Mouse (Mus musculus): ENCODE measurements around the gene Gpr108. TPM values are rescaled to one million over a fixed set of nuclear protein-coding genes. Genes with fewer than 3 reads are reported as not detected.

Gene Gpr108
- total RNA-seq, 2 experiments from 2014 or later, result 21.8 to 24.6 TPM

- intact Hi-C loops (cut with DNase I; ENCODE audit: low total_unique reads), result loop anchor here (2.0 kb wide), 1 partner anchor 27 kb away; no protein-coding TSS in a partner anchor
- DNase-seq, result peak; percentile 97
Observed at GRCm38 (mm10) chr17:57249186-57250181, 1.2 kb upstream of the Gpr108 start, which contains the start of gene Trip10. TSS of gene Trip10 (plus strand) at chr17:57249455.

GRCm38 (mm10) chr17:57248771-57249170 lies 525 bp upstream of the Gpr108 start:
- peak; percentile 14 for DNase-seq
- intact Hi-C loops (cut with DNase I; ENCODE audit: low total_unique reads), result loop anchor here (2.0 kb wide), 1 partner anchor 28 kb away; no protein-coding TSS in a partner anchor

- intact Hi-C loops (cut with DNase I; ENCODE audit: low total_unique reads), result loop anchor here (2.0 kb wide), 1 partner anchor 29 kb away; no protein-coding TSS in a partner anchor
- peak; percentile 87 for DNase-seq
Observed at GRCm38 (mm10) chr17:57247393-57248200, 649 bp downstream of the Gpr108 start.

DNA sequence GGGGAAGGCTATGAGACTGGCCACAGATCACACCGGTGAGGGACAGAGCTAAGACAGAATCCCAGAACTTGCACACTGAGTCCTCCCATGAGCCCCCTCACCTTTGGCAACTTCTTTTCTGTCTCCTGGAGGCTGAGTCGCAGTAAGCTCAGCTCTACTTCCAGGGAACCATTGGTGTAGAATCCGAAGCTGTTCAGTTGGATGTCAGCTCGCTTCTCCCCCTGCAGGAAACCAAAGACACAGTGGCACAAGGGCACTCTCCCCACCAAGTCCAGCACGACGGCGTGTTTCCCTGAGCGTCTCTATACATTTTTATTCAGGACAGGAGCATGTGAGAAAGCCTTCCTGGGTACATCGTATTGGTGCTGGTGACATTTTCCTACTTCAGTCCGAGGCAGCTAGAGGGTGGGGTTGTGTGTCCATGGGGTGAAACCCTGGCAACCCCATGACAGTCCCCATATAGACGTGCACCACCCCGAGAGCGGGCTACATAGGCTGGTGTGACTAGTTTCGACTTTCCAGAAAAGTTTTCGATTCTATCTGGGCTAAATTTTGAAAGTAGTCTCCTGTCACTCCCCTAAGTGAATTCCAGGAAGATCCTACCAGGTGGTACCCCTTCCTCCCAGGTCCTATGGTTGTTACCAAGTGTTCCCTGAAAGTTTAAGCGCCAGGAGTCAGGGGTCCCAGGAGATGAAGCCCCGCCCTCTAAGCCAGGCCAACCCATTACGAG lies 1.4 kb downstream of the Gpr108 start:
- intact Hi-C loops (cut with DNase I; ENCODE audit: low total_unique reads), result no loop called here
- peak; percentile 3 for DNase-seq

DNA sequence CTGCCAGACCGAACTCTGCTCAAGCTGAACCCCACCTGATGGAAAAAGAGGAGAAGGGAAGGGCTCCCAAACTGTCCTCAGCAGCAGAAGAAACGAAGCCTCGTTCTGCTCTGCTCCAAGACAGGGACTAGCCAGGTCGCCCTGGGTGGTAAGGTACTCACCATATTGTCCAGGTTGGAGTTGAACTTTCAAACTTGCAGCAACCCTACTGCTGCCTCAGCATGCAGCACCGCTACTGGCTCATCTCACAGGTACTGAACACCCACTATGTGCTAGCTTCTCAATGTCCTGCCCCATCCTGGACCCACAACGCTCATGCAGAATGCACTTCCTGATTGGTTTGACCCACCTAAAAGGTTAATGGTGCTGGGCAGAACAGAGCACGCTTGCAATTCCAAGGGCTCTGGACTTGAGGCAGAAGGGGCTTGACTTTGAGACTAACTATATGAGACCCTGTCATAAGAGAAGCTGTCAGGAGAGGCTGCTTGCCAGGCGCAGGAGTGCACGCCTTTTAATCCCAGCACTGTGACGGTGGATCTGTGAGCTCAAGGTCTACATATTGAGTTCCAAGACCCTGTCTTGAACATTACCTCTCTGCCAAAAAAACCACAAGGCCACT lies 2.8 kb downstream of the Gpr108 start:
- DNase-seq, result peak; percentile 2

DNA sequence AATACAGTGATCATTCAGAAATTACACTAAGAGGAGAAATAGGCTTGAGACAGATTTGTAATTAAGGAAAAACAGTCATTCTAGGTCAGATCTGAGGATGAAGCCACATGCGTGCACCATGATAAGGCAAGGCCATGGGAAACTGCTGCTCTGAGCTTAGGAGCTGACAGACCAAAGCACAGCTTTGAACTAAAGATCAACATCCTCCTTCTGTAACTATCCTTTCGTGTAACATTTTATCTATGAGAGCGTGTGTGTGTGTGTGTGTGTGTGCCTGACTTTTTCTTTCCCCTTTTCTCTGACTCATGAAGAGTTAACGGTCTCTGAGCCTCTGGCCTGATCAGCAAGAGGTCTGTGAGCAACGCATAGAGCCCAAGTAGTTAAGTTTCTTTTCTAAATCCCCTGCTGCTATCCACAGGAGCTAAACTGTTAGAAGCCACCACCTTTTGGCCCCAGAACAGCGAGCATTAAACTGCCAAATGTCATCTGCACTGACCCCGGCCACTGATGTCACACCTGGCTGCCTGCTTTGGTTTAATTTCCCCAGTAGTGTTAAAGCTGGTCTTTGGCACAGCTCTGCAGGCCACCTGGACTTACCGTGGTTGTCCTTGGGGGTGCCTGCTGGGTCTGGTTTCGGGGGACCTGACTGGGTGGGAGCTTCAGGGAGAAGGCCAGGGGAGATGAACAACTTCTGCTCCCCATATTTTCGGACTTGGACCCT lies 4.4 kb downstream of the Gpr108 start:
- peak; percentile 2 for DNase-seq
- intact Hi-C loops (cut with DNase I; ENCODE audit: low total_unique reads), result no loop called here

More for the DNA sequence above, 2.8 kb downstream of the Gpr108 start:
- intact Hi-C loops (cut with DNase I; ENCODE audit: low total_unique reads), result no loop called here

- intact Hi-C loops (cut with DNase I; ENCODE audit: low total_unique reads), result no loop called here
- no peak for DNase-seq
Observed at GRCm38 (mm10) chr17:57237181-57237580, 11.1 kb downstream of the Gpr108 start.

GRCm38 (mm10) chr17:57235803-57236202 lies 12.4 kb downstream of the Gpr108 start:
- intact Hi-C loops (cut with DNase I; ENCODE audit: low total_unique reads), result no loop called here
- peak; percentile 2 for DNase-seq

DNA sequence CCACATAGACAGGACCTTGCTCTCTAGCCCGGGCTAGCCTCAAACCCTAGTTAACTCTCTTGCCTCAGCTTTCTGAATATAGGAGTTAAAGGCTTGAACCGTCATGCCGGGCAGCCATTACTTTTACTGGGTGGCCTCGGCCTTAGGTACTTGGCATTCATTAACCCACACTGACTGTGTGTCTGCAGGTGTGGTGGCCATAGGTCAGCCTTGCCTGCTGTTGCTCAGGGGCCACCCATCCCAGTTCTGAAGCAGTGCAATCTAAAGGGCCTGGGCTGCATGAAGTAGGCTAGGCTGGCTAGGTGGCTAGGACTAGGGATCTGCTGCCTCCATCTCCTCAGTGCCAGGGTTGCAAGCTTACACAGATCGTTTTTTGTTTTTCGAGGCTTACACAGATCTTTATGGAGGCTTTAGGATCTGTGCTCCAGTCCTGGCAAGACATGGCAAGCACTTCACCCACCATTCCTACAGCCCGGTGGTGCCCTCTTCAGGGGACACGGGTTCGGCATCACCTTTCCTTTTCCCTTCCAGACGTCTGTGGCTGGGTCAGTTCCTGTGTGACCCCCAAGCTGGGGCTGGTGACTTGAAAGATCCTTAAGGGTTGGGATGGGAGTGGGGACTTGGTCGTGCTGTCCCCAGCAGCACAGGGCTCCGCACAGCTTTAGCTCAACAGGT lies 13.9 kb downstream of the Gpr108 start:
- DNase-seq, result no peak
- intact Hi-C loops (cut with DNase I; ENCODE audit: low total_unique reads), result no loop called here

DNA sequence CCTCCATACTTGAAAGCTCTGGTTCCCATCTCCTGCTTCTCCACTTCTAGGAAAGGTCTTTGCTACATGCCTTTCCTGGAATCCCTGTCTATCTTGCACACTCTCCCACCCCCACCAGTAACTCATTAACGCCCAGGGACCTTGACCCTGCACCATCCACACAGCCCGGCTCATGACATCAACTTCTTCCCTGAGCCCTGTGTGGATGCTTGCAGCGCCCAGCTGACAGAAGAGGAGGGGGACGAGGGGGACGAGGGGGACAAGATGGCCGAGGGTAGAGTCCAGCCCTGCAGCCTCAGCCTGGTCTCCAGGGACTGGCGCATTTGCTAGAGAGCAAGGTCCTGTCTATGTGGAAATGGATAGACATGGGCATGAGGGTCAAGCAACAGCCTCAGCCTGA lies 15.2 kb downstream of the Gpr108 start:
- DNase-seq, result peak; percentile 8
- intact Hi-C loops (cut with DNase I; ENCODE audit: low total_unique reads), result no loop called here

- intact Hi-C loops (cut with DNase I; ENCODE audit: low total_unique reads), result no loop called here
- DNase-seq, result no peak
Observed at GRCm38 (mm10) chr17:57232200-57232599, 16.0 kb downstream of the Gpr108 start.

- no peak for DNase-seq
- intact Hi-C loops (cut with DNase I; ENCODE audit: low total_unique reads), result no loop called here
Observed at GRCm38 (mm10) chr17:57231321-57231771, 16.9 kb downstream of the Gpr108 start.

GRCm38 (mm10) chr17:57230728-57231125 lies 17.5 kb downstream of the Gpr108 start:
- DNase-seq, result no peak
- intact Hi-C loops (cut with DNase I; ENCODE audit: low total_unique reads), result no loop called here

DNA sequence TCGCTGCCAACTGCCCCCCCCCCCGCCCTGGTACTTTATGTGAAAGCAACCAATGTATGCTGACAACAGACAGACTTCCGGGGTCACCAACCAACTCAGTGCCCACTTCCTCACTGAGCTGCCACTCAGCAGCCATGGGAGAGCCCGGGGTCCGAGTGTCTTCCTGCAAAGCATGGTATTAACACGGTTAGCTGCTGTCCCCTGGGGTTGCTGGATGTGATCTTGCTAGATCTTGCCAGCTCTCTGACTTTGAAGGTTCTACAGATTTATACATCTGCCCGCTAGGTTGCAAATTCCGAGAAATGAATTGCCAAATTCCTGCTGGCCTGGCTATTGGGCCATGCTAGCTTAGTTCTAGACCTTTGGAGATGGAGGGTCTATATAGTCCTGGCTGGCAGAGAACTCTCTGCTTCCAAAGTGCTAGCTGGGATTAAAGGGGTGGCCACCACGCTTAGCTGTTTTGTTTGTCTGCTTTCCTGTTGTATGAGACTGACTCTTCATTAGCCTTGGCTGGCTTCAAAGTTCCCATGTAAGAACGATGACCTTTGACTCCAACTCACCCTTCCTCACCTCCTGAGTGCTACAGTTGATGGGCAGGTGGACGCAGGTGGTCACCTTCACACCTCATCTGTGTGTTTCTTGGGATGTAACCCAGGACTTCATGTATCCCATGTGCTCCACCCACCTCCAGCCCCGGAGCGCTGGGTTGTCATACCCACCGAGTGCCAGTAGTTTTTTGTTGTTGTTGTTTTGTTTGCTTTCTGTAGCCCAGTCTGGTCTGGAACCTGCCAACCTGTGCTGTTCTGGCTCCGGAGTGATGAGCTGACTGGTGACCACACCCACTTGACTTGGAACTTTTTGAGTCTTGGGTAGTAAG lies 18.2 kb downstream of the Gpr108 start:
- DNase-seq, result no peak
- intact Hi-C loops (cut with DNase I; ENCODE audit: low total_unique reads), result no loop called here

DNA sequence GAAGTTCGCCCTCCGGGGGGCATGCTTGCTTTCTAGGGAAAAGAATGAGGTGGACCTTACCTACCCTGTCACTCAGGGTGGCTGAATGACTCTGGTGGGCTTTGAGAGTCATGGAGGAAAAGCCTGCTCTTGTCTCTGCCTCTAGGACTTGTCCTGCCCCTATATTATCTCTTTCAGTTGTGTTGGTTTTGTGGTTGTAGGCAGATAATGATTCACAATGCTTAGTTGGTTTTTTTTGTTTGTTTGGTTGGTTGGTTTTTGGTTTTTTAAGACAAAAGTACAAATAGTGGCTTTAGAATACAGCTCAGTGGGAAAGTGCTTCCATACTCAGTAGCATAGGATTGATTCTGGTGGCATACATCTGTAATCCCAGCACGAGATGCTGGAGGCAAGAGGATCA lies 19.4 kb downstream of the Gpr108 start:
- intact Hi-C loops (cut with DNase I; ENCODE audit: low total_unique reads), result no loop called here
- no peak for DNase-seq

- intact Hi-C loops (cut with DNase I; ENCODE audit: low total_unique reads), result no loop called here
- DNase-seq, result no peak
Observed at GRCm38 (mm10) chr17:57228014-57228413, 20.2 kb downstream of the Gpr108 start, which contains the start of gene C3. TSS of gene C3 (minus strand) at chr17:57228136.

DNA sequence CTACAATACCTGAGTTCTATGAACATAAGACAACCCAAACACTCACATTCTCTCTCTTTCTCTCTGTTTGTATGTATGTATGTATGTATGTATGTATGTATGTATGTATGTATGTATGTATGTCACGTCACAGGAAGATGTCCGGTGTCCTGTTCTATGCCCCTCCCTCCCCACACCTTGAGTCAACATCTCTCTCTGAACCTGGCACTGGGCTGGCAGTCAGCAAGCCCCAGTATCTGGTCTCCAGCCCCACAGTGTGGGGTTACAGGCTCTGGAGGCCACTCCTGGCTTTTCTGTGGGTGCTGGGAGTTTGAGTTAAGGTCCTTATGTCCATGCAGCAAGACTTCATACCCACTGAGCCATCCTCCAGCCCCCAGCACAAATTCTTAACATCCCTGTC lies 20.8 kb downstream of the Gpr108 start:
- intact Hi-C loops (cut with DNase I; ENCODE audit: low total_unique reads), result no loop called here
- DNase-seq, result no peak

Measured in gastrocnemius, postnatal 14 days (tissue).